Mouse (Mus musculus) liver, postnatal 0 days (tissue): Measurements from ENCODE around the gene Mgmt.

ENCODE experiments used
- CTCF ChIP-seq: sonication (generic); IDR thresholded peaks from 2 replicates; pipeline ENCODE4 v1.5.1; 2016; ENCODE audit warnings: antibody characterized with exemption, low read depth
- EP300 ChIP-seq: IDR thresholded peaks from 2 replicates; pipeline ENCODE4 v1.6.1; 2016; ENCODE audit warnings: antibody characterized with exemption, low read depth, mild to moderate bottlenecking

DNA sequence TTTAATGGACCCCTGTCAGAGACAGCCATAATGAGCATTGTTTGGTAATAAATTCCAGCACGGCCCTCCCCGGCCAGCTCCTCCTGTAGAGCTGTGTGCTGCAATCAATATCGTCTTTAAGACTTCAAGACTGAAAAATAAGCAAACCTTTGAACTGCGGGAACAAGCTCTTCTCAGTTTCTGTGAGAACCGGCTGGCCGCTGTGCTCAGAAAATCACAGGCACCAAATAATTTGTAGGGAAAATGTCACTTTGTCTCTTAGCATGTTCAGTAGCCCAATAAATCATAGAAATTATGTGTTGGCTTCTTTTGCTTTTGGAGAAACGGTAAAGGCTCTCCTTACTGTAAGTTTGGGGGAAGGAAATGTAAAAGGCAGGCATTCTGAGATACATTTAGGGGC, 58.2 kb downstream of the Mgmt start:
- no peak for TF ChIP-seq CTCF
- no peak for TF ChIP-seq EP300
